Comparison of ENCODE assay signal across 7 mouse cellular contexts in the genomic region with DNA sequence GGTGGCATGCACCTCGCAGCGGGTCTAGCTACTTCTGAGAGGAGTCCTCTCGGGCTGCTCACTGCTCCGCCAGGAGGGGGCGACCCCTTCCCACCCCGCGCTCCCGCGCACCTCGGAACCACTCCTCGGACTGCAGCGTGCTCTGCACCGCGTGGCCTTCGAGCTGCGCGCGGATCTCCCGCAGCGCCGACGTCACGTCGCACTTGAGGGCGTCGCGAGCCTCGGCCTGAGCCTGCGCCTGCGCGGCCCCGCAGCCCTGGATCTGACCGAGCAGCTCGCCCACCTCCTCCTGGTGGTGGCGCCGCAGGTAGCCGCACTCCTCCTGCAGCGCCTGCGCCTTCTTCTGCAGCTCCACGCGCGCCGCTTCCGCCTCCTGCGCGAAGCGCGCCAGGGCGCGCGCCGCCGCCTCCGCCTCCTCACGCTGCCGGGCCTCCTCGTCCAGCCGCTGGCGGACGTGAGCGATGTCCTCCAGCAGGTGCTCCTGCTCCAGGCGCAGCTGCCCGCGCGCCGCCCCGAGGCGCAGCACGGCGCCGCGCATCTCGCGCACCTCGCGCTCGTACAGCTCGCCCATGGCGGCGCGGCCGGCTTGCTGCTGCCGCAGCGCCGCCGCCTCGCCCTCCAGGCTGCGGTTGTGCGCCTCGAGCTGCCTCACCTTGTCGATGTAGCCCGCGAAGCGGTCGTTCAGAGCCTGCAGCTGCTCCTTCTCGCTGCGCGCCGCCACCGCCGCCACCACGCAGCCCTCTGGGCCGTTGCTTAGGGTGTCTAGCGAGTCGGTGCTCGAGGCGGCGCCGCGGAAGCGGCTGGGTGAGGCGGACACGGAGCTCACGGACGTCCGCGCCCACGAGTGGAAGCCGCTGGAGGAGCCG. TPM values are rescaled to one million over a fixed set of nuclear protein-coding genes. Genes with fewer than 3 reads are reported as not detected.
DNase-seq lines count a peak whose midpoint lies in the region; ATAC-seq and TF ChIP-seq lines count a peak whose summit lies in the region.

No protein-coding gene starts in this region.

- H3K4me1 ChIP-seq in kidney, adult 2 months (ENCODE audit: control insufficient read depth, insufficient read depth, low read length), result no peaks in the 10 kb centered on the region
- H3K4me1 ChIP-seq in limb, embryonic 10.5 days, result peaks cover 19% of the 10 kb centered on the region
- peaks cover 14% of the 10 kb centered on the region for H3K4me1 ChIP-seq in midbrain, embryonic 11.5 days (ENCODE audit: control insufficient read depth, insufficient read depth, low read length)

- H3K36me3 ChIP-seq in kidney, adult 2 months (ENCODE audit: control insufficient read depth, insufficient read depth, low read length), result no peaks in the 10 kb centered on the region
- no peaks in the 10 kb centered on the region for H3K36me3 ChIP-seq in limb, embryonic 10.5 days
- no peaks in the 10 kb centered on the region for H3K36me3 ChIP-seq in midbrain, embryonic 11.5 days (ENCODE audit: control insufficient read depth, insufficient read depth, low read length)

- peak; percentile 93 for DNase-seq in ZHBTc4 (ENCODE audit: low read depth, low spot score)
- DNase-seq in cerebellum, postnatal 25 days, result peak; percentile 51 to 67
- peak; percentile 66 for DNase-seq in gastrocnemius, adult 2 months
- DNase-seq in kidney, adult 2 months, result peak; percentile 50
- DNase-seq in limb, embryonic 10.5 days (ENCODE audit: low spot score), result peak; percentile 57
- DNase-seq in midbrain, embryonic 11.5 days (ENCODE audit: low spot score, missing footprints), result peak; percentile 91
- DNase-seq in spleen, adult 18-20 months, result peak; percentile 55 to 64

- 2% methylated on average over 120 of the region's 120 CpGs for WGBS in kidney, adult 2 months
- under 1% methylated on average over 120 of the region's 120 CpGs for WGBS in limb, embryonic 10.5 days
- under 1% methylated on average over 112 of the region's 120 CpGs for WGBS in midbrain, embryonic 11.5 days

- peak; percentile 82 for ATAC-seq in midbrain, embryonic 11.5 days (ENCODE audit: low FRiP score)

- no peak for TF ChIP-seq POLR2A in kidney, adult 2 months (IDR thresholded peaks at IDR 0.05; ENCODE audit: low read depth, low read length)

- H3K9ac ChIP-seq in midbrain, embryonic 11.5 days (ENCODE audit: low read length), result peak overlapping the region; percentile 51

- peak; percentile 30; the same call in 1 of the 2 replicates for TF ChIP-seq CTCF in gastrocnemius, adult 2 months (IDR thresholded peaks at IDR 0.05)
- TF ChIP-seq CTCF in kidney, adult 2 months (conservative IDR thresholded peaks at IDR 0.05; ENCODE audit: insufficient read depth, insufficient read length, low read depth, low read length), result no peak

- intact Hi-C loops in gastrocnemius, adult 2 months (cut with DNase I), result no loop called here

- peak overlapping the region; percentile 69 for H3K4me3 ChIP-seq in gastrocnemius, adult 2 months
- H3K4me3 ChIP-seq in kidney, adult 2 months (ENCODE audit: insufficient read depth, low read depth, low read length), result peak overlapping the region; percentile 42
- peak overlapping the region; percentile 58 for H3K4me3 ChIP-seq in limb, embryonic 10.5 days
- H3K4me3 ChIP-seq in midbrain, embryonic 11.5 days (ENCODE audit: low read depth, low read length), result peak overlapping the region; percentile 46

- H3K27me3 ChIP-seq in kidney, adult 2 months (replicated peaks; ENCODE audit: control insufficient read depth, insufficient read depth, low read length), result peaks cover 8% of the 10 kb centered on the region; the same call in 1 of the 2 replicates
- peaks cover 98% of the 10 kb centered on the region for H3K27me3 ChIP-seq in limb, embryonic 10.5 days (ENCODE audit: low read depth, poor library complexity, severe bottlenecking)
- H3K27me3 ChIP-seq in midbrain, embryonic 11.5 days (ENCODE audit: control insufficient read depth, insufficient read depth, low read length), result peaks cover 60% of the 10 kb centered on the region

- no peaks in the 10 kb centered on the region for H3K9me3 ChIP-seq in limb, embryonic 10.5 days (replicated peaks)
- no peaks in the 10 kb centered on the region for H3K9me3 ChIP-seq in midbrain, embryonic 11.5 days (ENCODE audit: control insufficient read depth, low read length)

- no peak overlapping the region for H3K27ac ChIP-seq in gastrocnemius, adult 2 months
- H3K27ac ChIP-seq in kidney, adult 2 months (ENCODE audit: insufficient read depth, low read depth, low read length), result no peak overlapping the region
- H3K27ac ChIP-seq in limb, embryonic 10.5 days, result no peak overlapping the region
- peak overlapping the region; percentile 25; the same call in 1 of the 2 replicates for H3K27ac ChIP-seq in midbrain, embryonic 11.5 days (ENCODE audit: low read depth, low read length)

- H3K4me2 ChIP-seq in midbrain, embryonic 11.5 days, result peak overlapping the region; percentile 79

RNA-seq across cellular contexts. Expression of a gene that starts 0.7 kb away (rescaled TPM):
- total RNA-seq in gastrocnemius, adult 2 months (2021), result not detected
- polyA plus RNA-seq in kidney, adult 2 months (2012; rRNA removed), result 0.05 and 0.30 TPM in 2 replicates
- polyA plus RNA-seq in limb, embryonic 10.5 days (2016; fragmentation: Nextera tagmentation; extraction: Ambion mirVana), result 0.08 TPM in 1 of 2 replicates, not detected in the other
- 0.77 and 0.79 TPM in 2 replicates for polyA plus RNA-seq in midbrain, embryonic 11.5 days (2014; fragmentation: Nextera tagmentation; extraction: Ambion mirVana)

RNA-seq across cellular contexts. Expression of a gene that starts 39.4 kb away (rescaled TPM):
- total RNA-seq in gastrocnemius, adult 2 months (2021), result 10 to 100 TPM; 35.8 to 40.5 TPM
- 110 and 123 TPM in 2 replicates for polyA plus RNA-seq in kidney, adult 2 months (2012; rRNA removed)
- 49.2 and 60.2 TPM in 2 replicates for polyA plus RNA-seq in limb, embryonic 10.5 days (2016; fragmentation: Nextera tagmentation; extraction: Ambion mirVana)
- 59.5 and 61.6 TPM in 2 replicates for polyA plus RNA-seq in midbrain, embryonic 11.5 days (2014; fragmentation: Nextera tagmentation; extraction: Ambion mirVana)

RNA-seq across cellular contexts. Expression of a gene that starts 52.1 kb away (rescaled TPM):
- 10 to 100 TPM; 15.5 to 16.7 TPM for total RNA-seq in gastrocnemius, adult 2 months (2021)
- 16.6 and 17.7 TPM in 2 replicates for polyA plus RNA-seq in kidney, adult 2 months (2012; rRNA removed)
- polyA plus RNA-seq in limb, embryonic 10.5 days (2016; fragmentation: Nextera tagmentation; extraction: Ambion mirVana), result 46.3 and 47.5 TPM in 2 replicates
- 61.2 and 65.5 TPM in 2 replicates for polyA plus RNA-seq in midbrain, embryonic 11.5 days (2014; fragmentation: Nextera tagmentation; extraction: Ambion mirVana)
